Comparison of ENCODE assay signal across 17 mouse cellular contexts in genomic region chr3:48515009-48515408, GRCm38 (mm10).
A peak's percentile ranks its signal among the peaks of the same experiment; 100 is the strongest.
DNase-seq lines count a peak whose midpoint lies in the region; ATAC-seq and TF ChIP-seq lines count a peak whose summit lies in the region.
"Had no signal": no experiment of that assay in that cellular context is flagged by ENCODE, and none has a peak within 500 bp of the region (broad histone marks: within the 10 kb centered on the region; RNA-seq: fewer than 3 reads in every experiment).

No protein-coding gene starts in this region.

- H3K4me3 ChIP-seq in hindbrain, embryonic 14.5 days (replicated peaks; ENCODE audit: low read length) = no peak overlapping the region
- no peak overlapping the region for H3K4me3 ChIP-seq in hindbrain, embryonic 11.5 days (ENCODE audit: low read depth, low read length)
- H3K4me3 ChIP-seq in hindbrain, postnatal 0 days (ENCODE audit: low read length) = no peak overlapping the region
- no peak overlapping the region for H3K4me3 ChIP-seq in neural tube, embryonic 15.5 days (replicated peaks)
- H3K4me3 ChIP-seq: heart, embryonic 15.5 days had no signal

- DNase-seq in hindbrain, embryonic 14.5 days (ENCODE audit: low spot score) = peak; percentile 30
- no peak for DNase-seq in hindbrain, embryonic 11.5 days (ENCODE audit: low spot score)
- peak; percentile 4 for DNase-seq in retina, embryonic 14.5 days (ENCODE audit: low spot score)
- no peak for DNase-seq in retina, postnatal 1 day
- DNase-seq in hindbrain, postnatal 0 days (ENCODE audit: low spot score) = peak; percentile 26
- DNase-seq in right cerebral cortex, postnatal 4 days = no peak
- DNase-seq: cerebellum, adult 9-11 months; gastrocnemius, postnatal 36 days; heart, postnatal 4 days; liver, postnatal 0 days; lung, postnatal 10 days; thymus, postnatal 36 days had no signal

- WGBS in hindbrain, embryonic 14.5 days = 39% methylated on average over 3 of the region's 3 CpGs
- WGBS in hindbrain, embryonic 11.5 days = 38% methylated on average over 3 of the region's 3 CpGs
- 34% methylated on average over 3 of the region's 3 CpGs for WGBS in hindbrain, postnatal 0 days
- 19% methylated on average over 3 of the region's 3 CpGs for WGBS in neural tube, embryonic 15.5 days

- no peak overlapping the region for H3K27ac ChIP-seq in hindbrain, embryonic 14.5 days
- no peak overlapping the region for H3K27ac ChIP-seq in hindbrain, embryonic 11.5 days (ENCODE audit: low read depth, low read length)
- no peak overlapping the region for H3K27ac ChIP-seq in hindbrain, postnatal 0 days
- no peak overlapping the region for H3K27ac ChIP-seq in neural tube, embryonic 15.5 days (replicated peaks)
- H3K27ac ChIP-seq: heart, embryonic 15.5 days had no signal

- H3K4me2 ChIP-seq in hindbrain, embryonic 14.5 days (replicated peaks) = no peak overlapping the region
- no peak overlapping the region for H3K4me2 ChIP-seq in hindbrain, embryonic 11.5 days (replicated peaks; ENCODE audit: low read depth, low read length)
- no peak overlapping the region for H3K4me2 ChIP-seq in hindbrain, postnatal 0 days (ENCODE audit: low read depth, low read length)
- H3K4me2 ChIP-seq in neural tube, embryonic 15.5 days = no peak overlapping the region
- H3K4me2 ChIP-seq: heart, embryonic 15.5 days had no signal

- no peaks in the 10 kb centered on the region for H3K9me3 ChIP-seq in hindbrain, embryonic 14.5 days (ENCODE audit: control insufficient read depth, low read length)
- H3K9me3 ChIP-seq in hindbrain, embryonic 11.5 days (ENCODE audit: control insufficient read depth, low read length) = no peaks in the 10 kb centered on the region
- no peaks in the 10 kb centered on the region for H3K9me3 ChIP-seq in hindbrain, postnatal 0 days (ENCODE audit: low read length)
- no peaks in the 10 kb centered on the region for H3K9me3 ChIP-seq in neural tube, embryonic 15.5 days (replicated peaks)
- H3K9me3 ChIP-seq: heart, embryonic 15.5 days had no signal

- no peaks in the 10 kb centered on the region for H3K4me1 ChIP-seq in hindbrain, embryonic 14.5 days (replicated peaks; ENCODE audit: control insufficient read depth, insufficient read depth, low read length)
- H3K4me1 ChIP-seq in hindbrain, embryonic 11.5 days (replicated peaks; ENCODE audit: control insufficient read depth, insufficient read depth, low read length) = no peaks in the 10 kb centered on the region
- H3K4me1 ChIP-seq in hindbrain, postnatal 0 days (ENCODE audit: insufficient read depth, low read length) = no peaks in the 10 kb centered on the region
- no peaks in the 10 kb centered on the region for H3K4me1 ChIP-seq in neural tube, embryonic 15.5 days
- H3K4me1 ChIP-seq: heart, embryonic 15.5 days had no signal

- ATAC-seq in hindbrain, embryonic 14.5 days (ENCODE audit: low FRiP score) = peak; percentile 59
- no peak for ATAC-seq in hindbrain, embryonic 11.5 days (ENCODE audit: low FRiP score)
- ATAC-seq in hindbrain, postnatal 0 days = 0 out of 2 replicates have a peak, but pooled peaks have one; percentile 29
- peak; percentile 72 for ATAC-seq in neural tube, embryonic 15.5 days (ENCODE audit: low FRiP score)
- no peak for ATAC-seq in monocyte, adult 5-6 weeks (replicated peaks; ENCODE audit: insufficient number of reproducible peaks, low FRiP score, low TSS enrichment, poor library complexity, severe bottlenecking)
- ATAC-seq: forebrain, embryonic 16.5 days; intestine, postnatal 0 days; liver, postnatal 0 days had no signal

- no peaks in the 10 kb centered on the region for H3K36me3 ChIP-seq in hindbrain, embryonic 14.5 days (replicated peaks; ENCODE audit: control insufficient read depth, insufficient read depth)
- H3K36me3 ChIP-seq in hindbrain, embryonic 11.5 days (ENCODE audit: control insufficient read depth, insufficient read depth, low read length) = no peaks in the 10 kb centered on the region
- H3K36me3 ChIP-seq in hindbrain, postnatal 0 days (ENCODE audit: insufficient read depth, low read length) = no peaks in the 10 kb centered on the region
- H3K36me3 ChIP-seq in neural tube, embryonic 15.5 days = no peaks in the 10 kb centered on the region
- H3K36me3 ChIP-seq: heart, embryonic 15.5 days had no signal

- no peak overlapping the region for H3K9ac ChIP-seq in hindbrain, embryonic 14.5 days
- H3K9ac ChIP-seq in hindbrain, embryonic 11.5 days (ENCODE audit: low read depth, low read length) = no peak overlapping the region
- no peak overlapping the region for H3K9ac ChIP-seq in hindbrain, postnatal 0 days (replicated peaks; ENCODE audit: low read length)
- no peak overlapping the region for H3K9ac ChIP-seq in neural tube, embryonic 15.5 days (replicated peaks)
- H3K9ac ChIP-seq: heart, embryonic 15.5 days; liver, postnatal 0 days had no signal

- H3K27me3 ChIP-seq in hindbrain, embryonic 14.5 days (ENCODE audit: control insufficient read depth, insufficient read depth, low read length) = no peaks in the 10 kb centered on the region
- H3K27me3 ChIP-seq in hindbrain, embryonic 11.5 days (ENCODE audit: control insufficient read depth, insufficient read depth, low read length) = no peaks in the 10 kb centered on the region
- H3K27me3 ChIP-seq in hindbrain, postnatal 0 days (ENCODE audit: insufficient read depth, low read length) = no peaks in the 10 kb centered on the region
- no peaks in the 10 kb centered on the region for H3K27me3 ChIP-seq in neural tube, embryonic 15.5 days (replicated peaks)
- H3K27me3 ChIP-seq: heart, embryonic 15.5 days had no signal

- TF ChIP-seq CTCF in hindbrain, postnatal 0 days (IDR thresholded peaks at IDR 0.05; ENCODE audit: low read depth) = no peak

Comparison
In these comparisons a context has a peak if more than half of its experiments do, and no peak if none do; other contexts are left out.
1. ATAC-seq: peak in hindbrain, embryonic 14.5 days (single experiment), hindbrain, postnatal 0 days (single experiment) and neural tube, embryonic 15.5 days (single experiment); none in hindbrain, embryonic 11.5 days (single experiment) and monocyte, adult 5-6 weeks (single experiment).
2. DNase-seq: peak in hindbrain, embryonic 14.5 days (single experiment), retina, embryonic 14.5 days (single experiment) and hindbrain, postnatal 0 days (single experiment); none in hindbrain, embryonic 11.5 days (single experiment), retina, postnatal 1 day (single experiment) and right cerebral cortex, postnatal 4 days (single experiment).